Mouse (Mus musculus): ENCODE measurements around the gene Isoc2b. TPM values are rescaled to one million over a fixed set of nuclear protein-coding genes. Genes with fewer than 3 reads are reported as not detected.

Gene Isoc2b
- polyA plus RNA-seq, 1 experiment from 2014 or later = 5.6 TPM

DNA sequence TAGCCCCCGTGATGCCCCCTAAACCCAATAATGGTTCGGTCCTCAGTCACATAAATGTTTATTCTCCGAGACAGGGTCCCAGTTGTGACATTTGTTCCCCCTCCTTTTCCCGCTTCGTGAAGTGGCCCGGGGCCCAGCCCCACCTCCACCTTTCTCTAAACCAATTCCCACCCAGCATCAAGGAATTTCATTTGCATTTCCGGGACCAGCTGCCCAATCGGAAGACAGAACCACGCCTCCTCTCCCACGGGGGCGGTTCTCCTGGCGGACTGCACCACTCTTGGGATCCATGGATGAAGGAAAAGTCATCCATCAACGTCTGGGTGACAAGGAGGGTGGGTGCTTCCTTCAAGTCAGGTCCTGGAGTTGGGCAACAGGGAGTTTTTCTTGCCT is 25.1 kb downstream of the Isoc2b start:
- ATAC-seq (replicated peaks; ENCODE audit: extremely low read depth, insufficient read depth, low FRiP score) = no peak
- H3K27ac ChIP-seq (ENCODE audit: low read length) = no peak overlapping the region
- under 1% methylated on average over 13 of the region's 13 CpGs for WGBS

DNA sequence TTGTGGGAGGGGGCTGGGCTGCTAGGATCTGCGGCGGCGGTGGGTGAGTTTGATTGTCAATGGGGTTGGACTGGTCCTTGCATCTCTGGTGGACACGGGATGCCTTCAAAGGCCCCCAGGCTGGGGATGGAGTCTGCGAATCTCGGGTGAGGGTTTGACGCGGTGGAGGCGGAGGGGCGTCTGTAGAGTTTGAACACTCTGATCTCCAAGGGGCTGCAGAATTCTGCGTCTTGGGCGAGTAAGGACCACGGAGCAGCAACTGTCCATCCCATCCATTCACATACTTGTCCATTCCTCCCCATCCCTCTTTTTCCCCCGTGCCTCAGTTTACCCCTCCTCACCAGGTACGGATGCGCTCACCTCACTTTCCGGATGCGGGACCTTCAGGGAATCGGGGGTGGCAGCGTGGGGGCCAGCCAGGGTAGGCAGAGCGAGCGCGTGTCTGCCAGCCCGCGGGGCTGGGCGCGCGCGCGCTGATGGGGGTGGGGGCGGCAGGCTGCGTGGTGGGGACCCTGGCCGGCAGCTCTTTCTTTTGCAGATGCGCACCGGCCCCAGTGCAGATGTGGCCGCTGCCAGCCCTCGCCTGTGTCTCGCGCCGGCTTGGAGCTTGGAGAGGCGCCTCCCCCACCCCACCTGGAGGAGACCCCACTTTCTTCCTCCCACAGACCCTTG is 25.7 kb downstream of the Isoc2b start, which contains the start of gene Shisa7:
TSS of gene Shisa7 (minus strand) at position 452 of the 672 bp plus-strand sequence.
- Histone ChIP-seq H3K4me3 (ENCODE audit: low read length) (peak within 1 kb of the TSS; percentile 36), H3K36me3 (ENCODE audit: control insufficient read depth, insufficient read depth) (no peaks in the 10 kb centered on the region), H3K4me2 (ENCODE audit: low read depth, low read length) (peak within 1 kb of the TSS; percentile 58), H3K9me3 (replicated peaks; ENCODE audit: control insufficient read depth, low read length) (peaks cover 3% of the 10 kb centered on the region; the same call in 1 of the 2 replicates), H3K27ac (ENCODE audit: low read length) (no peak within 1 kb of the TSS), H3K4me1 (ENCODE audit: control insufficient read depth, insufficient read depth, low read length) (peaks cover 7% of the 10 kb centered on the region), H3K27me3 (ENCODE audit: control insufficient read depth, insufficient read depth, low read length) (peaks cover 54% of the 10 kb centered on the region), H3K9ac (ENCODE audit: low read length) (no peak within 1 kb of the TSS)
- ATAC-seq (replicated peaks; ENCODE audit: extremely low read depth, insufficient read depth, low FRiP score) = no peak
- 2% methylated on average over 41 of the region's 41 CpGs for WGBS

More for the DNA sequence above, 25.1 kb downstream of the Isoc2b start:
- no peak overlapping the region for H3K9ac ChIP-seq (ENCODE audit: low read length)
- H3K9me3 ChIP-seq (replicated peaks; ENCODE audit: control insufficient read depth, low read length) = peaks cover 3% of the 10 kb centered on the region; the same call in 1 of the 2 replicates
- H3K4me3 ChIP-seq (ENCODE audit: low read length) = peak overlapping the region; percentile 36
- peaks cover 7% of the 10 kb centered on the region for H3K4me1 ChIP-seq (ENCODE audit: control insufficient read depth, insufficient read depth, low read length)
- H3K27me3 ChIP-seq (ENCODE audit: control insufficient read depth, insufficient read depth, low read length) = peaks cover 50% of the 10 kb centered on the region
- peak overlapping the region; percentile 58 for H3K4me2 ChIP-seq (ENCODE audit: low read depth, low read length)
- H3K36me3 ChIP-seq (ENCODE audit: control insufficient read depth, insufficient read depth) = no peaks in the 10 kb centered on the region

DNA sequence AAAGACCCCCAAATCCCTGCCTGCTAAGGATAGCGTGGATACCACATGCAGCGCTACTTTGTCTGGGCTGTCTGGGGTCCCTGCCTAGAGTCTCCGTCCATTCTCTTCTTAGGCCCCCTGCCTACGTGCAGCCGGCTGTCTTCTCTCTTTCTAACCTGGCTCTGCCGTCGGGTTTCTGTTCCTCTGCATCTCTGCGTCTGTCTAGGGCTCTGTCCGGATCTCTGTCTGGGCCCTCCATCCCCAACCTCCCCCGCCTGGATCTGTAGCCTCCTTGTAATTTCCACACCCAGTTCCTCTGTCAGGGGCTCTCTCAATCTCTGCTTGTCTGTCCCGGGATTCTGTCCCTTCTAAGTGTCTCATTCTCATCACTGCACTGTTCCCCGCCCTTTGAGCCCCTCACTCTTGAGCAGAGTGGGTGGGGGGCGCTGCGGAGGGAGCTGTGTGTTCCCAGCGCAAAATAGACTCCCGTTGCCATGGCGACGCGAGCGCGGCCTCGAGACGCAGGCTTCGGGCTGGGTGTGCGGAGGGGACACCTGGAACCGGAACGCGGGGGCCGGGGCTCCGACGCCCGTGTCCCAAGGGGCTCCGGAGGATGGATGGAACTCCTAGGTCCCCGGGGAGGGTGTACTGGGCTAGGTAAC is 26.3 kb downstream of the Isoc2b start:
- peak overlapping the region; percentile 58 for H3K4me2 ChIP-seq (ENCODE audit: low read depth, low read length)
- H3K27me3 ChIP-seq (ENCODE audit: control insufficient read depth, insufficient read depth, low read length) = peaks cover 54% of the 10 kb centered on the region
- peaks cover 3% of the 10 kb centered on the region; the same call in 1 of the 2 replicates for H3K9me3 ChIP-seq (replicated peaks; ENCODE audit: control insufficient read depth, low read length)
- H3K27ac ChIP-seq (ENCODE audit: low read length) = no peak overlapping the region
- WGBS = 2% methylated on average over 34 of the region's 34 CpGs
- H3K9ac ChIP-seq (ENCODE audit: low read length) = no peak overlapping the region
- H3K4me3 ChIP-seq (ENCODE audit: low read length) = peak overlapping the region; percentile 36
- peaks cover 7% of the 10 kb centered on the region for H3K4me1 ChIP-seq (ENCODE audit: control insufficient read depth, insufficient read depth, low read length)
- ATAC-seq (replicated peaks; ENCODE audit: extremely low read depth, insufficient read depth, low FRiP score) = no peak
- no peaks in the 10 kb centered on the region for H3K36me3 ChIP-seq (ENCODE audit: control insufficient read depth, insufficient read depth)

DNA sequence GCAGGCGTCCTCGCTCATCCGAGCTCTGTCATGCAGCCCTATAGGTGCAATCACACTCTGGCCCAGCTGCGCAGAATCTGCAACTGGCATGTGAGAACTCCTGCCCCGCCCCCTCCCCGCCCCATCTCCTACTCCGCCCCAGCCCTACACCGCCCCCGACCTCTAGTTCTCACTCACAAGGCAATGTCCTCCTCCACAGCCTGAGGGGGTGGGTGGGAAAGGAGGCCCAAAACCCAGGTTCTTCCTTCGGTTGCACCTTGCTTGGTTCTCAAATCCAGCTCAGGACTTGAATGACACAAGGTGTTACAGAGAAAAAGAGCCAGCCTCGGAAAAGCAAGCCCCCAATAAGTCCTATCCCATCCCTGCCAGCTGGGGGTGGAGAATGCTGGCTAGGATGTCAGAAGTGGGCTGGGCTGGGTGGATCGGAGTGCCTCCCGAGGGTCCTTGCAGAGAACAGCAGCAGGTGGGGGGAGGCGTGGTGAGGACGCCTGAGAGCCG is 27.4 kb downstream of the Isoc2b start:
- Histone ChIP-seq H3K4me1 (ENCODE audit: control insufficient read depth, insufficient read depth, low read length) (peaks cover 7% of the 10 kb centered on the region), H3K27ac (ENCODE audit: low read length) (no peak overlapping the region), H3K9me3 (replicated peaks; ENCODE audit: control insufficient read depth, low read length) (peaks cover 3% of the 10 kb centered on the region; the same call in 1 of the 2 replicates), H3K36me3 (ENCODE audit: control insufficient read depth, insufficient read depth) (no peaks in the 10 kb centered on the region), H3K9ac (ENCODE audit: low read length) (no peak overlapping the region; the same call in 1 of the 2 replicates), H3K4me3 (ENCODE audit: low read length) (peak overlapping the region; percentile 25), H3K27me3 (ENCODE audit: control insufficient read depth, insufficient read depth, low read length) (peaks cover 55% of the 10 kb centered on the region), H3K4me2 (ENCODE audit: low read depth, low read length) (peak overlapping the region; percentile 45)
- under 1% methylated on average over 16 of the region's 16 CpGs for WGBS
- peak; percentile 71 for ATAC-seq (replicated peaks; ENCODE audit: extremely low read depth, insufficient read depth, low FRiP score)

DNA sequence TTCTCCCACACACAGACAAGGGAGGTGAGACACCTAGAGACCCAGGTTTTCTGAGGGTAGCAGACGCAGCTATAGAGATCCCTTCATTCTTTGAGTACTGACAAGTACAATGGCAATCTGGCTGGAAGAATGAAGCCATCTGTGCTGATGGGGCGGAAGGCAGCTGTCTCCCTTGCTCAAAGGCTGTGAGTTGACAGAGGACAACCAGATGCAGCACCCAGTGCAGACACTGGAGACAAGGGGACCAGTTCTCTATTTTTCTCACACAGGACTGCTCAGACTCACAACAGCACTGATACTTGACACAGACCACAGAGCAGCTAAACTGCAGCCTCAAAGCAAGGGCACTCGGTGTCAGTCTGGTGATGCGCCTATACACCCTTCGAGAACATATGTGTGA is 28.0 kb downstream of the Isoc2b start:
- peaks cover 61% of the 10 kb centered on the region for H3K27me3 ChIP-seq (ENCODE audit: control insufficient read depth, insufficient read depth, low read length)
- no peaks in the 10 kb centered on the region for H3K36me3 ChIP-seq (ENCODE audit: control insufficient read depth, insufficient read depth)
- peaks cover 7% of the 10 kb centered on the region for H3K4me1 ChIP-seq (ENCODE audit: control insufficient read depth, insufficient read depth, low read length)
- peaks cover 3% of the 10 kb centered on the region; the same call in 1 of the 2 replicates for H3K9me3 ChIP-seq (replicated peaks; ENCODE audit: control insufficient read depth, low read length)
- no peak for ATAC-seq (replicated peaks; ENCODE audit: extremely low read depth, insufficient read depth, low FRiP score)
- H3K27ac ChIP-seq (ENCODE audit: low read length) = no peak overlapping the region
- no peak overlapping the region for H3K4me2 ChIP-seq (ENCODE audit: low read depth, low read length)
- no peak overlapping the region for H3K4me3 ChIP-seq (ENCODE audit: low read length)
- WGBS = 52% methylated on average over 5 of the region's 5 CpGs
- no peak overlapping the region for H3K9ac ChIP-seq (ENCODE audit: low read length)

DNA sequence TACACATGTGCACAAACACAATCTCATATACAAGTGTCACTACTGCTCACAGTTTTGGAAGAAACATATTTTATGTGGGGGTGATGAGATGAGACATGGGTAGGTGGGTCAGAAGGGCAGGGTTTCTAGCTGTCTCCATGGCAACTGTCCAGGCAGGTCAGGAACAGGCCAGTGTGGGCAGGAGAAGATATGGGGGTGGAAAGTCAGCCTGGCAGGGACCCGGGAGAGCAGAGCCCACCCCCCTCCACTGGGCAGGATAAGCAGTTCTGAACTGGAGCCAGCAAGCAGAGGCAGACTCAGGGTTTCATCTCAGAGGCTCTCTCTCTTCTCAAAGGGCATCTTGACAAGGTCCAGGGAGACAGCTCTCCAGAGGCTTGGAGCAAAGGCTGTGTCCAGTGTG is 32.4 kb downstream of the Isoc2b start:
- Histone ChIP-seq H3K27me3 (ENCODE audit: control insufficient read depth, insufficient read depth, low read length) (peaks cover 63% of the 10 kb centered on the region), H3K9me3 (replicated peaks; ENCODE audit: control insufficient read depth, low read length) (no peaks in the 10 kb centered on the region), H3K4me3 (ENCODE audit: low read length) (no peak overlapping the region), H3K9ac (ENCODE audit: low read length) (no peak overlapping the region), H3K27ac (ENCODE audit: low read length) (no peak overlapping the region), H3K4me1 (ENCODE audit: control insufficient read depth, insufficient read depth, low read length) (peaks cover 4% of the 10 kb centered on the region; the same call in 1 of the 2 replicates), H3K36me3 (ENCODE audit: control insufficient read depth, insufficient read depth) (no peaks in the 10 kb centered on the region), H3K4me2 (ENCODE audit: low read depth, low read length) (no peak overlapping the region)
- no peak for ATAC-seq (replicated peaks; ENCODE audit: extremely low read depth, insufficient read depth, low FRiP score)
- 12% methylated on average over 1 of the region's 1 CpGs for WGBS

DNA sequence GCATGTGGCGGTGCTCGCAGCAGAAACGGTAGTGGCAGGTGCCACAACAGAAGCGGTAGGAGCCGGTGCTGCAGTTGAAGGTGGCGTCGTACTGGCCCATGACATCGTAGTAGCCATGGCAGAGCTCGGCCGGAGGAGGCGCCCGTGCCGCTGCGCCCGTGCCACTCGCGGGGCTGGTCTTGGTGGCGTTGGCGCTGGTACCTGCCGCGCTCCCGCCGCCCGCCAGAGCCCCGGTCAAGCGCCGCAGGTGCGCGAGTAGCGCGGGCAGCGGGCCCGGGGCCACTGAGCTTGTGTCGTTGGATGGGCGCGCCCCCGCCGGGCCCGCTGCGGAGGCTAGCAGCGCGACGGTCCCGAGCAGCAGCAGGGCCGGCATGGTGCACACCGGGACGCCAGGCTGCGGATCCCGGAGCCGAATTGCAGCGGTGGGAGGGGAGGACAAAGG is 33.7 kb downstream of the Isoc2b start:
- under 1% methylated on average over 51 of the region's 51 CpGs for WGBS
- H3K4me2 ChIP-seq (ENCODE audit: low read depth, low read length) = peak overlapping the region; percentile 90
- H3K4me3 ChIP-seq (ENCODE audit: low read length) = peak overlapping the region; percentile 56
- H3K27me3 ChIP-seq (ENCODE audit: control insufficient read depth, insufficient read depth, low read length) = peaks cover 60% of the 10 kb centered on the region
- no peaks in the 10 kb centered on the region for H3K36me3 ChIP-seq (ENCODE audit: control insufficient read depth, insufficient read depth)
- H3K9ac ChIP-seq (ENCODE audit: low read length) = peak overlapping the region; percentile 63
- no peaks in the 10 kb centered on the region for H3K9me3 ChIP-seq (replicated peaks; ENCODE audit: control insufficient read depth, low read length)
- H3K27ac ChIP-seq (ENCODE audit: low read length) = no peak overlapping the region
- peak; percentile 74; the same call in 1 of the 2 replicates for ATAC-seq (replicated peaks; ENCODE audit: extremely low read depth, insufficient read depth, low FRiP score)
- H3K4me1 ChIP-seq (ENCODE audit: control insufficient read depth, insufficient read depth, low read length) = peaks cover 4% of the 10 kb centered on the region; the same call in 1 of the 2 replicates

DNA sequence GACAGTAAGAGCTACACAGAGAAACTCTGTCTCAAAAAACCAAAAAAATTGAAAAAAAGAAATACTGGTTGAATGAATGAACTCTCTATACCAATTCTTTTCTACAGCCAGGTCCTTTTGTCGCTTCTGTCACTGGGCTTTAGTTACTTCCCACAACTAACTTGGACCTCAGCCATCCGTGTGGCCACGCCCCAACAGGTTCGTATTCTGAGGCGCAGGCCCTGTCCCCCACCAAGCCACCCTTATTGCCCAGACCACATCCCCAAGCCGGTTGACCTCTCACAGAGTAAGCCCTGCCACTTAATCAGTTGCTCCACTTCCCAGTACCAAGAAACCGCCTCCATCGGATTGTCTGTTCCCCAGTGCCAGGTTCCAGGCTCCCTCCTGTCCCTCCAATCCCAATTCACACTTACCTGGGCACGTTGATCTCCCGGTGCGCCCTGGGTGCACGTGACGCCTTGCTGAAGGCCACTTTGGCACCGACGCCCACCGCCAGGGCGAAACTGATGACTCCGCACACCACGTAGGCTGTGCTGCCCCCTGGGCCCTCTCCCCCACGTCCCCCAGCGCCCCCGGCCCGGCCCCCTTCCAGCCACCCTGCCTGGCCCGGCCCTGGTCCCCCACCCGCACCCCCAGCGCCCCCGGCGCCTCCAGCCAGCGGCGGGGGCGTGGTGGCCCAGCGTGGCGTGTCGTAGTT is 34.3 kb downstream of the Isoc2b start:
- peaks cover 64% of the 10 kb centered on the region for H3K27me3 ChIP-seq (ENCODE audit: control insufficient read depth, insufficient read depth, low read length)
- peak overlapping the region; percentile 27; the same call in 1 of the 2 replicates for H3K9ac ChIP-seq (ENCODE audit: low read length)
- no peaks in the 10 kb centered on the region for H3K9me3 ChIP-seq (replicated peaks; ENCODE audit: control insufficient read depth, low read length)
- H3K27ac ChIP-seq (ENCODE audit: low read length) = no peak overlapping the region
- H3K4me1 ChIP-seq (ENCODE audit: control insufficient read depth, insufficient read depth, low read length) = peaks cover 4% of the 10 kb centered on the region; the same call in 1 of the 2 replicates
- H3K36me3 ChIP-seq (ENCODE audit: control insufficient read depth, insufficient read depth) = no peaks in the 10 kb centered on the region
- 3% methylated on average over 34 of the region's 34 CpGs for WGBS
- peak overlapping the region; percentile 90 for H3K4me2 ChIP-seq (ENCODE audit: low read depth, low read length)
- no peak for ATAC-seq (replicated peaks; ENCODE audit: extremely low read depth, insufficient read depth, low FRiP score)
- peak overlapping the region; percentile 56 for H3K4me3 ChIP-seq (ENCODE audit: low read length)
